Mouse (Mus musculus) lung, embryonic 15.5 days (tissue): Measurements from ENCODE around the gene Slc16a12. TPM values are rescaled to one million over a fixed set of nuclear protein-coding genes. Genes with fewer than 3 reads are reported as not detected.
"Not testable (repeated sequence)": the region's sequence is repeated elsewhere in the genome, so short reads cannot be mapped to it uniquely, and the experiment has no call there.

Source experiments
- ATAC-seq: fragments of 200-750 bp; cut with Nextera tagmentation; 2 replicates; pipeline ENCODE4 v1.8.0; 2017; ENCODE audit warnings: moderate number of reproducible peaks, borderline replicate concordance; ENCODE audit not compliant: low FRiP score, low TSS enrichment; ENCODE audit errors: extremely low read depth
- H3K27ac ChIP-seq: fragments of 300-500 bp; sonication (generic); 2 replicates; pipeline ENCODE4 v1.5.1; 2015; ENCODE audit warnings: moderate library complexity, mild to moderate bottlenecking, inconsistent platforms
- H3K27me3 ChIP-seq: fragments of 300-500 bp; sonication (generic); 2 replicates; pipeline ENCODE4 v1.6.1; 2015; ENCODE audit warnings: inconsistent platforms
- H3K36me3 ChIP-seq: fragments of 300-500 bp; sonication (generic); 2 replicates; pipeline ENCODE4 v1.6.1; 2015; ENCODE audit warnings: inconsistent platforms
- H3K4me1 ChIP-seq: fragments of 300-500 bp; sonication (generic); 2 replicates; pipeline ENCODE4 v1.6.1; 2015; ENCODE audit warnings: inconsistent platforms
- H3K4me2 ChIP-seq: fragments of 300-500 bp; sonication (generic); 2 replicates; pipeline ENCODE4 v1.6.1; 2015; ENCODE audit warnings: inconsistent platforms, mild to moderate bottlenecking, moderate library complexity
- H3K4me3 ChIP-seq: fragments of 300-500 bp; sonication (generic); 2 replicates; pipeline ENCODE4 v1.5.1; 2015; ENCODE audit warnings: mild to moderate bottlenecking, inconsistent platforms
- H3K9ac ChIP-seq: fragments of 300-500 bp; sonication (generic); 2 replicates; pipeline ENCODE4 v1.6.1; 2015; ENCODE audit warnings: inconsistent platforms
- H3K9me3 ChIP-seq: fragments of 300-500 bp; sonication (generic); 2 replicates; pipeline ENCODE4 v1.6.1; 2016; ENCODE audit warnings: inconsistent platforms
- WGBS: fragments of 180-500 bp; shearing (Covaris S2); methylation state at CpG from one replicate; pipeline ENCODE4 v1.1.7; 2015; 5-methylcytosine and 5-hydroxymethylcytosine counted together
- polyA plus RNA-seq: library from polyadenylated mRNA; unstranded; fragments of >200 nt; fragmentation: Nextera tagmentation; extraction: Ambion mirVana; gene quantifications from 2 replicates; pipeline ENCODE4 v1.2.1, GENCODE M21; 2015

The Slc16a12 gene
- polyA plus RNA-seq, 1 experiment from 2014 or later: 14.8 TPM

- H3K9me3 ChIP-seq: no peaks in the 10 kb centered on the region
- no peak overlapping the region for H3K4me2 ChIP-seq
- no peaks in the 10 kb centered on the region for H3K27me3 ChIP-seq
- peaks cover 18% of the 10 kb centered on the region for H3K4me1 ChIP-seq
- WGBS: 23% methylated on average over 3 of the region's 3 CpGs
- no peaks in the 10 kb centered on the region for H3K36me3 ChIP-seq
- H3K27ac ChIP-seq: peak overlapping the region; percentile 62
- H3K9ac ChIP-seq: no peak overlapping the region
- ATAC-seq: no peak; the same call in 1 of the 2 replicates
- no peak overlapping the region for H3K4me3 ChIP-seq
Measured at GRCm38 (mm10) chr19:34752391-34753092, 5.5 kb upstream of the Slc16a12 start.

DNA sequence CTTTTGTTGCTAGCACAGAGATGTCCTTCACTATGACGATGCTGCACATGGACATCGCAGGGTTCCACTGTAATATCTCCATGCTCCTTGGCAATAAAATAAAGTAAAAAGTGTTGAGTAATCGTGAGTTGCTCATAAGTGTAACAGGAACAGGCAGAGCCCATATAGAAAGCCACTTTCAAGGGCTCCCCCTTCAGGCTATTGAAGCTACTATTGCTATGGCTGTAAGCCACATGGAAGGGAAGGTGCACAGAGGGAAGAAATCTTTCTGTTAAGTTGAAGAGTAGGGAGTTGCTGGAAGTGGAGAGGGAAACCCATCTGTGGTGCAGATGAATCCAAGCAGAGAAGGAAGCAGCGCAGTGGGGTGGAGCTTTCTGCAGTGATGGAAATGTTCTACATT, 4.1 kb upstream of the Slc16a12 start:
- Histone ChIP-seq H3K4me1 (peaks cover 18% of the 10 kb centered on the region), H3K4me2 (no peak overlapping the region), H3K9me3 (no peaks in the 10 kb centered on the region), H3K27me3 (peaks cover 4% of the 10 kb centered on the region; the same call in 1 of the 2 replicates), H3K36me3 (no peaks in the 10 kb centered on the region), H3K4me3 (no peak overlapping the region), H3K9ac (no peak overlapping the region), H3K27ac (peak overlapping the region; percentile 62)
- no peak for ATAC-seq
- WGBS: 57% methylated on average over 4 of the region's 4 CpGs

DNA sequence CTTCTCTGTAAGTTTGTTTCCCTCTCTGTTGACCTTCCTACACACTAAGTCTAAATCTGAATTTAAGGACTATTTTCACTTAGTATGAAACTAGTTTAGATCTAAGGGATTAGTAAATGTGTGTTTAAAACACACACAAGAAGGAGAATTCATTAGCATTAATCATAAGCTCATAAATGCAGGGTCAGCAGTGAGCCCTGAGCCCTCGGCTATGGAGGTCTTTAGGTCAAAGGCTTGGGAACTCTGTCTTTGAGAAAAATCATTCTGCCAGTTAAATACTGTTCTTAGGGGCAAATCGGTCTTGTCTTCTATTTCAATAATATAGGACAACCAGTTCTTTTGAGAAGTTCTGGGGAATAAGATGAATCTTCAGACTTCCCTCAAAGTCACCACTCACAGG, 1.9 kb upstream of the Slc16a12 start:
- no peaks in the 10 kb centered on the region for H3K9me3 ChIP-seq
- 65% methylated on average over 2 of the region's 2 CpGs for WGBS
- peaks cover 4% of the 10 kb centered on the region; the same call in 1 of the 2 replicates for H3K27me3 ChIP-seq
- ATAC-seq: no peak
- no peak overlapping the region for H3K4me2 ChIP-seq
- H3K9ac ChIP-seq: no peak overlapping the region
- H3K4me3 ChIP-seq: no peak overlapping the region
- H3K4me1 ChIP-seq: peaks cover 18% of the 10 kb centered on the region
- H3K27ac ChIP-seq: no peak overlapping the region
- H3K36me3 ChIP-seq: no peaks in the 10 kb centered on the region

DNA sequence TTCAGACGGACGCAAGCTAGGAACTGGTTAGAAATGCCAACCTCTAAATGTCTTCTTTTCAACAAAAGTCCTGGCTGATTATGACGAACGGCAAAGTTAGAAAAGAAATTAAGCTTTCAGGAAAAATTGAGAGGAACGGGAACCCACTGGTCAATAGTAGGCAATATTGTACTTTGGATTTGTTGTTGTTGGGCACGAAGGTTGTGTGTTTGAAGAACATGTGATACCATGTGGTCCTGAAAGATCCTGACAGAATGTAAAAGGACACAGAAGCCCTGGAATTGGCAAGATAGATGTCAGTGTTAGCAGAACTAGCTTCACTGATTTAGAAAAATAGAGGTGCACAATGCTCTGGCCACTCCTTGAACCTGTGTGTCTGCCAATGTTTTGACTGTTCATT, 880 bp upstream of the Slc16a12 start:
- not testable (repeated sequence) for ATAC-seq, H3K9me3 ChIP-seq, H3K27me3 ChIP-seq, H3K36me3 ChIP-seq, H3K9ac ChIP-seq
- Histone ChIP-seq H3K4me3 (peak overlapping the region; percentile 63), H3K4me1 (peaks cover 14% of the 10 kb centered on the region; the same call in 1 of the 2 replicates), H3K27ac (peak overlapping the region; percentile 95), H3K4me2 (peak overlapping the region; percentile 90; the same call in 1 of the 2 replicates)
- 71% methylated on average over 6 of the region's 6 CpGs for WGBS

GRCm38 (mm10) chr19:34746201-34746600, 888 bp downstream of the Slc16a12 start:
- Histone ChIP-seq H3K4me1 (no peaks in the 10 kb centered on the region), H3K9me3 (no peaks in the 10 kb centered on the region), H3K36me3 (no peaks in the 10 kb centered on the region), H3K4me3 (peak overlapping the region; percentile 63), H3K4me2 (peak overlapping the region; percentile 90), H3K27me3 (peaks cover 4% of the 10 kb centered on the region; the same call in 1 of the 2 replicates), H3K27ac (peak overlapping the region; percentile 95), H3K9ac (peak overlapping the region; percentile 69)
- WGBS: 10% methylated on average over 9 of the region's 9 CpGs
- peak; percentile 2; the same call in 1 of the 2 replicates for ATAC-seq

DNA sequence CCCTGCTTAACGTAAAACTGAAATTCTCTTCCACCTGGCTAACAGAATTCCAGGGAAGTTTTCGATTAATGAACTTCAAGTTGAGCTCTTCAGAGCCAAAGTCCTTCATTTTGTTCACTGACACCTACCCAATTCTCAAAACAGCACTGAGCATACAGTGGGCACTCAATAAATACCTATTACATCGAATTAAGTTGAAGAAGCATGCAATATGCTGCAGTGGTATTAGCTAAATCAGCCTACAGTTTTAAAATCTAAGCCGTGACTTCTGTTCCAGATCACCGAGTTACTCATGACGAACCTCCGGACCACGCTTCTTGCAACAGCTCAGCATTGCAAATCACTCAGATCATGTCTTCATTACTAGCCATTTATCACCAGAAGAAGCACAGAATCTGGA, 2.1 kb downstream of the Slc16a12 start:
- no peak for ATAC-seq
- H3K4me1 ChIP-seq: no peaks in the 10 kb centered on the region
- H3K9ac ChIP-seq: peak overlapping the region; percentile 13; the same call in 1 of the 2 replicates
- 51% methylated on average over 8 of the region's 8 CpGs for WGBS
- no peaks in the 10 kb centered on the region for H3K9me3 ChIP-seq
- no peaks in the 10 kb centered on the region for H3K36me3 ChIP-seq
- peak overlapping the region; percentile 1; the same call in 1 of the 2 replicates for H3K27ac ChIP-seq
- peak overlapping the region; percentile 90 for H3K4me2 ChIP-seq
- peaks cover 4% of the 10 kb centered on the region; the same call in 1 of the 2 replicates for H3K27me3 ChIP-seq
- peak overlapping the region; percentile 63 for H3K4me3 ChIP-seq

GRCm38 (mm10) chr19:34737916-34738315, 9.2 kb downstream of the Slc16a12 start:
- H3K27me3 ChIP-seq: no peaks in the 10 kb centered on the region
- WGBS: 85% methylated on average over 3 of the region's 3 CpGs
- no peak for ATAC-seq

DNA sequence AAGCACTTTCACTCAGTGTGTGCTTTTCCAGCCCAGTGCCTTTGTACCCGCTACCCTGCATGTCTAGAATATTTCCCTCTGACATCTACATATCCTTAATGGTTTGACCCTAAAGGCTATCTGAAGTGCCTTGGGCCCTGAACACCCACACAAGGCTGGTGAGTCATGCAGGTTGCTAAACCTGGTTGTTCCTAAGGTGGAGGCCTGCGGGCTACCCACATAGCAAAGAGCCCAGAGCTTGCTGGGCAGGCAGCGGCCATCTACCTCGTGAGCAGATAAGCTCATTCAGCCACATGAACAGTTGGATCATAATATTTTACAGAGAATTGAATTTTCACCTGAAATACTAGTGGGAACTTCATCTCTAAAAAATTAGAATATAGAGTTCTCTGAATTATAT, 11.2 kb downstream of the Slc16a12 start:
- no peak for ATAC-seq
- WGBS: 52% methylated on average over 4 of the region's 4 CpGs
- Histone ChIP-seq H3K4me3 (no peak overlapping the region), H3K4me2 (no peak overlapping the region), H3K27me3 (no peaks in the 10 kb centered on the region), H3K27ac (no peak overlapping the region), H3K4me1 (no peaks in the 10 kb centered on the region), H3K9me3 (no peaks in the 10 kb centered on the region), H3K36me3 (no peaks in the 10 kb centered on the region), H3K9ac (no peak overlapping the region)

More at GRCm38 (mm10) chr19:34737916-34738315, 9.2 kb downstream of the Slc16a12 start:
- no peak overlapping the region for H3K4me2 ChIP-seq
- H3K9ac ChIP-seq: no peak overlapping the region
- no peaks in the 10 kb centered on the region for H3K4me1 ChIP-seq
- no peaks in the 10 kb centered on the region for H3K36me3 ChIP-seq
- H3K27ac ChIP-seq: no peak overlapping the region
- no peaks in the 10 kb centered on the region for H3K9me3 ChIP-seq
- no peak overlapping the region for H3K4me3 ChIP-seq

DNA sequence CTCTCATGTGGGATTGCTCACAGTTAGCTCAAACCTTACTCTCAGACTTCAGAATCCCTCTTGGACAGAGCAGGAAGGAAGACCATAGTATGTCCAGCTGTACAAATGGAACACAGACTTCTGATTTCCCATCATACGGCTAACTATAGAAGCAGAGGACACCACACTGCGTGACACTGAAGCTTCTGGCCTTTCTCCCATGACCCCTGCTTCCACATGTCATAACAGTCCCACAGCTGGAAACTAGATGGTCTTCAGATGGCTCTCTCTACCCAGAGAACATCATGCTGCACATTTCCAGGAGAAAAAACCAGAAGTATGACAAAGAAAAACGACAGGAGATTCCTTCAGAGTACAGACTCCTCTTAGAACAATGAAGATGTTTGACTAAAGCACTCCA, 14.1 kb downstream of the Slc16a12 start:
- H3K4me3 ChIP-seq: no peak overlapping the region
- H3K9me3 ChIP-seq: no peaks in the 10 kb centered on the region
- H3K36me3 ChIP-seq: no peaks in the 10 kb centered on the region
- peak; percentile 31; the same call in 1 of the 2 replicates for ATAC-seq
- 58% methylated on average over 3 of the region's 3 CpGs for WGBS
- no peak overlapping the region for H3K9ac ChIP-seq
- no peaks in the 10 kb centered on the region for H3K4me1 ChIP-seq
- no peak overlapping the region for H3K4me2 ChIP-seq
- H3K27ac ChIP-seq: no peak overlapping the region
- no peaks in the 10 kb centered on the region for H3K27me3 ChIP-seq

- no peaks in the 10 kb centered on the region for H3K27me3 ChIP-seq
Measured at GRCm38 (mm10) chr19:34731356-34731755, 15.7 kb downstream of the Slc16a12 start.

DNA sequence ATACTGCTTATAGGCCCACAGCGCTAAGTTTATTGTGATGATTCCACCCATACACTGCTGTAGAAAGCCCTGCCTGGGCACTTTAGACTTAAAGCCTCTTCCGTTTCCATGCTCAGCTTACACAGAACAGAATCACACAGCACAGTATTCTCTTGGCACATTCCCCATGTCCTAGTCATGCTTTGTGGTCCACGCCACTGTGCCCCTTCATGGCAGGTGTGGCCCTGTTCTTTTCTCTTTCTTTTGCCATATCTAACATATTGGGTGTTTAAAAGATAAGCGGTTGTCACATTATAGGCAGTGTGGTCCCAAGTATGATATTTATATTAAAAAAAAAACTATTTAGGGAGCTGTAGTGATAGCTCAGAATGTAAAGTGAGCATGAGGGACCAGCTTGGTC, 16.5 kb downstream of the Slc16a12 start:
- Histone ChIP-seq H3K4me2 (no peak overlapping the region), H3K9ac (no peak overlapping the region), H3K27ac (no peak overlapping the region), H3K4me3 (no peak overlapping the region), H3K4me1 (0 out of 2 replicates have a peak, but pooled peaks cover 10% of the 10 kb centered on the region), H3K27me3 (no peaks in the 10 kb centered on the region), H3K9me3 (no peaks in the 10 kb centered on the region), H3K36me3 (no peaks in the 10 kb centered on the region)
- WGBS: 86% methylated on average over 4 of the region's 4 CpGs
- ATAC-seq: no peak

More at GRCm38 (mm10) chr19:34731356-34731755, 15.7 kb downstream of the Slc16a12 start:
- no peak overlapping the region for H3K27ac ChIP-seq
- no peak overlapping the region for H3K9ac ChIP-seq
- no peak overlapping the region for H3K4me3 ChIP-seq
- H3K9me3 ChIP-seq: no peaks in the 10 kb centered on the region
- H3K4me1 ChIP-seq: 0 out of 2 replicates have a peak, but pooled peaks cover 7% of the 10 kb centered on the region
- no peak overlapping the region for H3K4me2 ChIP-seq
- WGBS: 70% methylated on average over 5 of the region's 5 CpGs
- no peaks in the 10 kb centered on the region for H3K36me3 ChIP-seq
- ATAC-seq: no peak

GRCm38 (mm10) chr19:34729505-34729904, 17.6 kb downstream of the Slc16a12 start:
- ATAC-seq: no peak
- no peak overlapping the region for H3K27ac ChIP-seq
- no peaks in the 10 kb centered on the region for H3K36me3 ChIP-seq
- no peaks in the 10 kb centered on the region for H3K27me3 ChIP-seq
- WGBS: 76% methylated on average over 3 of the region's 3 CpGs
- H3K9me3 ChIP-seq: no peaks in the 10 kb centered on the region
- no peak overlapping the region for H3K9ac ChIP-seq
- 0 out of 2 replicates have a peak, but pooled peaks cover 10% of the 10 kb centered on the region for H3K4me1 ChIP-seq
- H3K4me3 ChIP-seq: no peak overlapping the region
- no peak overlapping the region for H3K4me2 ChIP-seq
